Mouse (Mus musculus) lung, embryonic 15.5 days (tissue): ENCODE measurements at regions not wholly inside any gene's neighbourhood (a gene's known extent, or its start where the extent isn't known, plus 50 kb on each side); places are given as distances from the start of the nearest gene placed in this dataset.

Source experiments
- ATAC-seq: fragments of 200-750 bp; cut with Nextera tagmentation; 2 replicates; pipeline ENCODE4 v1.8.0; 2017; ENCODE audit warnings: moderate number of reproducible peaks, borderline replicate concordance; ENCODE audit not compliant: low FRiP score, low TSS enrichment; ENCODE audit errors: extremely low read depth
- H3K27ac ChIP-seq: fragments of 300-500 bp; sonication (generic); 2 replicates; pipeline ENCODE4 v1.5.1; 2015; ENCODE audit warnings: moderate library complexity, mild to moderate bottlenecking, inconsistent platforms
- H3K27me3 ChIP-seq: fragments of 300-500 bp; sonication (generic); 2 replicates; pipeline ENCODE4 v1.6.1; 2015; ENCODE audit warnings: inconsistent platforms
- H3K36me3 ChIP-seq: fragments of 300-500 bp; sonication (generic); 2 replicates; pipeline ENCODE4 v1.6.1; 2015; ENCODE audit warnings: inconsistent platforms
- H3K4me1 ChIP-seq: fragments of 300-500 bp; sonication (generic); 2 replicates; pipeline ENCODE4 v1.6.1; 2015; ENCODE audit warnings: inconsistent platforms
- H3K4me2 ChIP-seq: fragments of 300-500 bp; sonication (generic); 2 replicates; pipeline ENCODE4 v1.6.1; 2015; ENCODE audit warnings: inconsistent platforms, mild to moderate bottlenecking, moderate library complexity
- H3K4me3 ChIP-seq: fragments of 300-500 bp; sonication (generic); 2 replicates; pipeline ENCODE4 v1.5.1; 2015; ENCODE audit warnings: mild to moderate bottlenecking, inconsistent platforms
- H3K9ac ChIP-seq: fragments of 300-500 bp; sonication (generic); 2 replicates; pipeline ENCODE4 v1.6.1; 2015; ENCODE audit warnings: inconsistent platforms
- H3K9me3 ChIP-seq: fragments of 300-500 bp; sonication (generic); 2 replicates; pipeline ENCODE4 v1.6.1; 2016; ENCODE audit warnings: inconsistent platforms
- whole genome bisulfite sequencing: fragments of 180-500 bp; shearing (Covaris S2); methylation state at CpG from one replicate; pipeline ENCODE4 v1.1.7; 2015; 5-methylcytosine and 5-hydroxymethylcytosine counted together

DNA sequence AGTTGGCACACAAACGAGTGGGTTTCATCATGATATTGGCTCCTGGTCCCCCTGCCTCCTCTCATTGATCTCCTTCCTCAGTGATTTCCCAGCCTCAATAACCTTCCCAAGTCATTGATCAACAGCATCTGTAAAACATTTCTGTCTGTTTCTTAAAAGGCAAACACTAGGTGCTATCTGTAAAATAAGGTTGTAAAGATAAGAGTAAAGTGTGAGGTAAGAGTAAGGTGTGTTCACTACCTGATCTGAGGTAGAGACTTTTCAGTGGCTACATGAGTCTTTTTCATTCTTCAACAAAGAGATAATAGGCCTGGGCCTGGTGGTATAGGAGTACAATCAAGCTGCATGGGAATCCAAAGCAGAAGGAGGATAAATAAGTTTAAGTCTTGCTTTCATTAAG is 55.7 kb downstream of the Plk2 start:
- H3K36me3 ChIP-seq, result no peaks in the 10 kb centered on the region
- no peak for ATAC-seq

DNA sequence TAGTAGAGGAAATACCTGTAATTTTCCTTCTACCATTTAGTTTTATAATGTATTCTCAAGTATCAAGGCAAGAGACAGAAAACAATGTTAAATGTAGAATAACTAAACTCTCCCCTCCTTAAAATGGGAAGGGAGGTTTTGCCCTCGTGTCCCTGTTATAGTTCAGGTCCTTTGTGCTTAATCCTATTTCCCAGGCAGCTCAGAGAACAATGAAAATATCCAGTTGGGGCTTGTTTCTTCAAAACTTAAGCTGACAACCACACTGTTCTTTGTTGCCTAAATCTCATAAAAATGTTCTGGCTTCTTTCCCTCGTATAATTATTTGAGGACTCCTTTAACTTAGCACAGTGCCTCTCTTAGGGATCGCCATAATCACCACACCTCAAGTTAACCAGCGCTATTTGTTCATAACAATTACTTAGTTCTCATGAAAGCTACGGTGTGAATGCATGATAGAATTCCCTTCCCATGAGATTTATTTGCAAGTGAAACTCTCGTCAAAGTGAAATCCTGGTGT is 57.2 kb downstream of the Plk2 start:
- no peak overlapping the region for H3K4me2 ChIP-seq
- no peaks in the 10 kb centered on the region for H3K27me3 ChIP-seq
- no peaks in the 10 kb centered on the region for H3K36me3 ChIP-seq
- no peak overlapping the region for H3K9ac ChIP-seq
- H3K4me1 ChIP-seq, result 0 out of 2 replicates have a peak, but pooled peaks cover 4% of the 10 kb centered on the region
- no peak overlapping the region for H3K4me3 ChIP-seq
- no peak for ATAC-seq
- H3K9me3 ChIP-seq, result no peaks in the 10 kb centered on the region
- 69% methylated on average over 6 of the region's 6 CpGs for WGBS
- H3K27ac ChIP-seq, result no peak overlapping the region

More for the DNA sequence above, 55.7 kb downstream of the Plk2 start:
- no peak overlapping the region for H3K4me2 ChIP-seq
- H3K4me3 ChIP-seq, result no peak overlapping the region
- H3K9me3 ChIP-seq, result no peaks in the 10 kb centered on the region
- no peak overlapping the region for H3K9ac ChIP-seq
- no peaks in the 10 kb centered on the region for H3K27me3 ChIP-seq
- 62% methylated on average over 1 of the region's 1 CpGs for WGBS
- H3K4me1 ChIP-seq, result peaks cover 8% of the 10 kb centered on the region
- no peak overlapping the region for H3K27ac ChIP-seq

DNA sequence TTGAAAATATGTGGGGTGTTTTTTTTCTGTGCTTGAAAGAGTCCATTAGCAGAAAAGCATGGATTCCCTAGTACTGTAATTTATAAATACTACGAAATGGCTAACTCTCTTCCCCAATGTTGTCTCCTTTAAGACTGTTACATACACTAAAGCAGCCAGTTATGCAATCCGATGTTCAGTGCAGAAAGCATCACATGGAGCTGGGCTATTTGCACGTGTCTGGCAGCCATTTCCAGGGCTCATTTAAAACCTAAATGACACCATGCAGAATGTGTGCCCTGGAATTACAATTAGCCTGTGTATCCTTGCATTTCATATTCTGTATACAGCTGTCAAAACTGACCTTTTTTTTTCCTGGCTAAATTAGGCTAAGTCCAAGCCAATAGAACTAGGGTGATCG is 60.2 kb downstream of the Plk2 start:
- H3K27me3 ChIP-seq, result no peaks in the 10 kb centered on the region
- no peaks in the 10 kb centered on the region for H3K36me3 ChIP-seq
- H3K27ac ChIP-seq, result no peak overlapping the region
- no peak overlapping the region for H3K4me3 ChIP-seq
- no peak overlapping the region for H3K4me2 ChIP-seq
- H3K4me1 ChIP-seq, result 0 out of 2 replicates have a peak, but pooled peaks cover 2% of the 10 kb centered on the region
- H3K9ac ChIP-seq, result no peak overlapping the region
- ATAC-seq, result no peak
- 62% methylated on average over 4 of the region's 4 CpGs for WGBS
- no peaks in the 10 kb centered on the region for H3K9me3 ChIP-seq

DNA sequence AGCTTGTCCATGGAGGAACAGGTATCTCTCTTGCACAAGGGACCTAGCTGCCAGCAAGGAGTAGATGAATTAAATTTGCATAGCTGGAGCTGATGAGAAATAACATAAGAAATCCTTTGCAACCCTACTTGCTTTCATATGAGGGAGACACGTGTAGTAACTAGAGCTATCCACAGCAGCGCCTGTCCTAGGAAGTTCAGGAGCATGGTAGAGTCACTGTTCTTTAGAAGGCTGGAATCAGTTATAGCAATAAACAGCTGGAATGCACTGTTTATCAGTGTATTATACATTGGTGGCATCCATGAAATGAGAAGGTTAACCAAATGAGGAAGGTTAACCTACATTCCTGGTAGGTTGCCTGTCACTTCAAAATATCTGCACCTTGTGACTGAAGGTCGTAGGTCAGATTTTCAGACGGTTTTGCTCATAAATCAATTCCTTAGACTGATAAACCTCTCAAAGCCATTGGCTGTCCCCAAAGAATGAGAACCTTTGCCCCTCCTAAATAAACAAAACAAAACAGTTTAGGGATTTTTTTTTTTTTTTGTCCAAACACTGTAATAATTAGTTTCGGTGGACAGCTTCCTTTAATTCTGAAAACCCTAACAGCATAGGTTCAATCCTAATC is 60.8 kb downstream of the Plk2 start:
- no peak for ATAC-seq
- Histone ChIP-seq H3K27ac (no peak overlapping the region), H3K36me3 (no peaks in the 10 kb centered on the region), H3K9me3 (no peaks in the 10 kb centered on the region), H3K9ac (no peak overlapping the region), H3K4me2 (no peak overlapping the region), H3K4me1 (0 out of 2 replicates have a peak, but pooled peaks cover 2% of the 10 kb centered on the region), H3K4me3 (no peak overlapping the region), H3K27me3 (no peaks in the 10 kb centered on the region)
- WGBS, result 56% methylated on average over 5 of the region's 5 CpGs

DNA sequence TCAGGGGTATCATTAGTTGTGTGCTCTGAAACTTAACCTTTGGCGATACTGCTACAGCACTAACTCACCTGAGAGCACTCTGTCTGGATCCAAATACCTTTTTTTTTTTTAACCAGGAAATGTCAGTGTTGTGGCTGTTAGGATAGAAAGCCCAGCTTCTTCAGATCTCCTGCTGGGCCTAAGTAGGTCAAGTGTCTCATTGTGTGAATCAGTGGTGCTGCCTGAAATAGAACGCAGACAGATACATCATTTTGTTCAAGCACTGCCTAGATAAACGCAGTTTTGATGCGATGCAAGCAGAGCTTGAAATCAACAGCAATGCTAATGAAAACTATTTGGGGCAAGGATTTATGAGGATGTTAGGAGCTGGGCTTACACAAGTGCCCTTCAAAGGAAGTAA is 63.9 kb downstream of the Plk2 start:
- WGBS, result 30% methylated on average over 4 of the region's 4 CpGs
- no peak overlapping the region for H3K4me2 ChIP-seq
- H3K27ac ChIP-seq, result no peak overlapping the region
- H3K4me3 ChIP-seq, result no peak overlapping the region
- H3K27me3 ChIP-seq, result no peaks in the 10 kb centered on the region
- H3K9me3 ChIP-seq, result no peaks in the 10 kb centered on the region
- H3K36me3 ChIP-seq, result no peaks in the 10 kb centered on the region
- H3K9ac ChIP-seq, result no peak overlapping the region
- H3K4me1 ChIP-seq, result 0 out of 2 replicates have a peak, but pooled peaks cover 2% of the 10 kb centered on the region
- ATAC-seq, result no peak

DNA sequence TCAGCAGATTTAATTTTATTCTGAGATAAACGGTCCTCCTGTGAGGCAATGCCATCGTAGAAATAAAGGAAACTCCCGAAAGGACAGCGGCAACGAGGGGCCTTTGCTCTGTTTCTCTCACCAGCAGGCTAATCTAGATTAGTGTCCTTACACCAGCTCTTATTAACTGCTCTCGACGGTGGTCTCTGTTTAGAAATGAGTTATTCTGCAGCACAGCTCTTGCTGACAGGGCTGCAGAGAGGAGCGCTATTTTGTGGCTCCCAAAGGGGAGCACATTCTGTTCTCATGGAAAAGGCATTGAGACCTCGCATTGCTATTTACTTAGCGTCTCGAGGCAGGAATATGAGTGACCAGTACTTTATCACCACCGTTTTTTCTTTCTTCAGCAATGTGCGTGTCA is 66.7 kb downstream of the Plk2 start:
- WGBS, result 47% methylated on average over 13 of the region's 13 CpGs
- Histone ChIP-seq H3K27ac (no peak overlapping the region), H3K27me3 (no peaks in the 10 kb centered on the region), H3K4me3 (no peak overlapping the region), H3K4me2 (no peak overlapping the region), H3K9ac (no peak overlapping the region), H3K4me1 (0 out of 2 replicates have a peak, but pooled peaks cover 2% of the 10 kb centered on the region), H3K36me3 (no peaks in the 10 kb centered on the region), H3K9me3 (no peaks in the 10 kb centered on the region)
- no peak for ATAC-seq

DNA sequence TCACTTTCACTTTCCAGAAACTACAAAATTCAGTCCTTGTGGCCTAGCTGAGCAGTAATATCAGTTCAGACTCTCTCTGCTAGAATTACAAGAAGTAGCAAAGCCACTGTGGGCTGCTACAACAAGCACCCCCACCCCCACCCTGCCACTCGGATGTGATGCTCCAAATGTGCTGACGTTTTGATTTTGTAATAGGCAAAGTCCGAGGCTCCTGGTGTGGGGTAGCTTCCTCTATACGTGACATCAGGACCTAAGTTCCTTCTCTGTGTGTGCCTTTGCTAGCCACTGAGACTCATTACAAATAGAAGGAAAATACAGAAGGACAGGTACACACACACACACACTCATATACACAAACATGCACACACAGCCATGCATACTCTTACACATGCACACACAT is 76.7 kb downstream of the Plk2 start:
- H3K27ac ChIP-seq, result no peak overlapping the region
- H3K4me1 ChIP-seq, result peaks cover 6% of the 10 kb centered on the region; the same call in 1 of the 2 replicates
- H3K4me2 ChIP-seq, result no peak overlapping the region
- no peak overlapping the region for H3K4me3 ChIP-seq
- H3K9ac ChIP-seq, result no peak overlapping the region
- 44% methylated on average over 4 of the region's 4 CpGs for WGBS
- ATAC-seq, result no peak
- no peaks in the 10 kb centered on the region for H3K36me3 ChIP-seq
- no peaks in the 10 kb centered on the region for H3K27me3 ChIP-seq
- H3K9me3 ChIP-seq, result no peaks in the 10 kb centered on the region

DNA sequence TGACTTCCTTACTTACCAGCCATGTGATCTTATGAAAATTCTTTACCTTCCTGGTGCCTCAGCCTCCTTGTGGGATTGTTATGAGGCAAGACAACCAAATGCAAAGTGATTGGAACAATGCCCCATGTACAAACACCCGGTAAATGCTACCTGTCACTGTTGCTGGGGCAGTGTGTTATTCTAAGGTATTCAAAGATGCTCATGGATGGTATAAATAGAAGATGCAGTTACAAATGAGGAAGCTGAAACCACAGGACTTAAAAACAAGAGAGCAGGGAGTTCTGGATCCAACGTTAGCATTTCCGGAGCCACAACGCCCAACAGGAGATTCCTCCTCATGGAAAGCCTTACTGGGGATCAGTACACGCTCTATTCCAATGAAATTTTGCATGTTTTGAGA is 82.9 kb downstream of the Plk2 start:
- 89% methylated on average over 5 of the region's 5 CpGs for WGBS
- peaks cover 2% of the 10 kb centered on the region; the same call in 1 of the 2 replicates for H3K4me1 ChIP-seq
- H3K4me2 ChIP-seq, result no peak overlapping the region
- no peaks in the 10 kb centered on the region for H3K9me3 ChIP-seq
- H3K27me3 ChIP-seq, result no peaks in the 10 kb centered on the region
- H3K9ac ChIP-seq, result no peak overlapping the region
- no peak for ATAC-seq
- no peak overlapping the region for H3K27ac ChIP-seq
- H3K36me3 ChIP-seq, result no peaks in the 10 kb centered on the region
- no peak overlapping the region for H3K4me3 ChIP-seq

DNA sequence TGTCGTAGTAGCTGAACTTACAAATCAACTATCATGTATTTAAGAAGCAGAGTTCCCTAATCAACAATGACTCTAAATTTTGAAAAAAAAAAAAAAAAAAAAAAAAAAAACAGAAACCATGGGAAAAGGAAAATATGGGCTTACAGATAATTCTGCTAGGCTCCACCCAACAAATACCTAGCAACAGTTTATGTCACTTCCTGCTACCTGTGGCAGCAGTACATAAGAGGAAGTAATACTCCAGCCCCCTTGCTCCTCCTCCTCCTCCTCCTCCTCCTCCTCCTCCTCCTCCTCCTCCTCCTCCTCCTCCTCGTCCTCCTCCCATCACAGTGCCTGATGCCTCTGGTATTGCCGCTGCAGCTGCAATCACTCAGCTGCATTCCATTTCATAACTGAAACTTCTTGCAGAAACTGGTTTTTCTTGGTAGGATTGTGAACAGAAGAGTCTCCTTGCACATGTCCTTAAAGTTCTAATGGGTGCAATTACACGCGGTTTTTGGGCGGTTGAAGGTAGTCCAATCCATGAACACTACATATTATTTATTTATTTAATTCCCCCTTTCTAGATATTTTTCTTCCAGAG is 89.6 kb downstream of the Plk2 start:
- Histone ChIP-seq H3K4me3 (no peak overlapping the region), H3K9me3 (no peaks in the 10 kb centered on the region), H3K4me2 (no peak overlapping the region), H3K9ac (no peak overlapping the region), H3K27ac (no peak overlapping the region), H3K4me1 (no peaks in the 10 kb centered on the region), H3K27me3 (no peaks in the 10 kb centered on the region), H3K36me3 (no peaks in the 10 kb centered on the region)
- WGBS, result 62% methylated on average over 5 of the region's 6 CpGs
- no peak for ATAC-seq

DNA sequence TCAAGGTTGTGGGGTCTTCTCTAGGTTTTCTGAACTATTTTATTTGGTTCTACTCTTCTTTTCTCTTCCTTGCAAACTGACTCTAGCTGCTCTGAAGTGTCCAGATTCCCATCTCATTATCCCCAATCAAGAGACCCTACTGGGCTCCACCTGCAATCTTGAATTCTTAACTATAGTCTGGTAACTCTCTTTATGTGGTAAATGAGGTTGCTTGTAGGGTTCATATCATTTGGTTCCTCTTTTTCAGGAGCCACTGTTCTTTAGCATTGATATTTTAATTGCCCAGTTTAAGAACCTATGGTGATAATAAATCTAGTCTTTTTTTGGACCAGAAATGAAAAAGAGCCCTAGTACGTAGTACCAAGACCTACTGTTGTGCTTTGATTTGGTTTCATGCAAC is 90.7 kb downstream of the Plk2 start:
- Histone ChIP-seq H3K9ac (no peak overlapping the region), H3K36me3 (no peaks in the 10 kb centered on the region), H3K4me1 (no peaks in the 10 kb centered on the region), H3K9me3 (no peaks in the 10 kb centered on the region), H3K4me2 (no peak overlapping the region), H3K27ac (no peak overlapping the region), H3K4me3 (no peak overlapping the region), H3K27me3 (no peaks in the 10 kb centered on the region)
- 92% methylated on average over 1 of the region's 1 CpGs for WGBS
- ATAC-seq, result no peak

DNA sequence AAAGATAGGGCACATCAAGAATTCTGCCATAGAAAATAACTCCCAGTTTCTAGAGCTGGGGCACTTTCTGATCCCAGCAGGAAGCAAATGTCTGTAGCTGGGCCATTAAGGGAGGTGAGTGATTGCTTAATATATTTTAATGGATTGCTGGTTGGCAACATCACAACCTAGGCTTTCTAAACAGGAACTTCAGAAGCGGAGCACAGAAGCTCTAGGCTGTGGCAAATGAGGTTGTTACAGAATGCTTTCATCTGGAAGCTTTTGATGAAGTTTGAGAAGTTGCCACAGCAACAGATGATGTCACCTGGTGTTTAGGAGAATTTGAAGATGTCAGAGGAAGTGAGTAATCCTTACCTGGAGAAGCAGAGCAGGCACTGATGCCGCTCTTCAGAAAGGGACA is 95.3 kb downstream of the Plk2 start:
- H3K27me3 ChIP-seq, result no peaks in the 10 kb centered on the region
- no peak for ATAC-seq
- 65% methylated on average over 2 of the region's 2 CpGs for WGBS

DNA sequence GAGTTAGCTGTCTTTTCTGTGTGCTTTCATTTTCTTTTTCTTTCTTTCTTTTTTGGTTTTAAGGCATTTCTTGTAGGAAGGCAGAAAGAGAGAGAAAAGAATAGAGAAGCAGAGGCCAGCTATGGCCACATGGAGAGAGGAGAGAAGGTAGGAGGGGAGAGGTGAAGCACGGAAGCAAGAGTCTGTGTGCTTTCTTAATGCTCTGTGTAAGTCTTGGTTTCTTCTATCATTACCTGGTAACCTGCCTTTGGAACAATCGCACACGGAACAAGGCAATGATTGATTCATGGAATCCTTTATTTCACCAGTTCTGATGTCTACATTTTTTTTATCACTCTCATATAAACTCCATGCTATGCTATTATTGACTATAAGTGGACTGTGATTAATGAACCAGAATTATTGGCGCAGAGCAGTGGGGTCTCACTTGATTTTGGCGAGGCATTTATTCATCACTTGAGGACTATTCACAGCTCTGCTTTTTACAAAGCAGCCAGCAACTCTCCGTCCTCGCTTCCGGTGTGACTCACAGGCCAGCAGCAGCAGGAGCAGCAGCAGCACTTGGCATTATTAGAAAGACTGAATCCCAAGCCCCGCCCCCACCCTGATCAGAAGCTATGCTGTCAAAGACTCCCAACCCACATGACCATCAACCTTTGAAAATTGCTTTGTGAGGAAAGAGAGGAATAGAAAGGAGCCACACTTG is 97.6 kb downstream of the Plk2 start:
- Histone ChIP-seq H3K4me3 (no peak overlapping the region), H3K27me3 (no peaks in the 10 kb centered on the region), H3K4me2 (no peak overlapping the region), H3K9me3 (no peaks in the 10 kb centered on the region), H3K9ac (no peak overlapping the region), H3K4me1 (peaks cover 9% of the 10 kb centered on the region; the same call in 1 of the 2 replicates), H3K36me3 (no peaks in the 10 kb centered on the region), H3K27ac (no peak overlapping the region)
- no peak; the same call in 1 of the 2 replicates for ATAC-seq
- 46% methylated on average over 9 of the region's 9 CpGs for WGBS

More for the DNA sequence above, 95.3 kb downstream of the Plk2 start:
- H3K27ac ChIP-seq, result no peak overlapping the region
- H3K4me2 ChIP-seq, result no peak overlapping the region
- H3K9me3 ChIP-seq, result no peaks in the 10 kb centered on the region
- no peak overlapping the region for H3K4me3 ChIP-seq
- no peaks in the 10 kb centered on the region for H3K36me3 ChIP-seq
- no peak overlapping the region for H3K9ac ChIP-seq
- H3K4me1 ChIP-seq, result peaks cover 9% of the 10 kb centered on the region; the same call in 1 of the 2 replicates
